Mouse (Mus musculus) lung, embryonic 14.5 days (tissue): ENCODE measurements around the gene Cacng5. TPM values are rescaled to one million over a fixed set of nuclear protein-coding genes. Genes with fewer than 3 reads are reported as not detected.

Experiments used
- ATAC-seq: fragments of 200-750 bp; cut with Nextera tagmentation; 2 replicates; pipeline ENCODE4 v1.8.0; 2017; ENCODE audit warnings: mild to moderate bottlenecking, moderate TSS enrichment, moderate library complexity; ENCODE audit not compliant: insufficient read depth
- DNase-seq: peaks from one replicate; pipeline ENCODE4 v3.0.0-alpha.2; 2015
- H3K27ac ChIP-seq: fragments of 300-500 bp; sonication (generic); 2 replicates; pipeline ENCODE4 v1.5.1; 2014; ENCODE audit warnings: low read depth, mild to moderate bottlenecking, moderate library complexity
- H3K27me3 ChIP-seq: fragments of 300-500 bp; sonication (generic); 2 replicates; pipeline ENCODE4 v1.6.1; 2014; ENCODE audit warnings: low read length, control low read depth; ENCODE audit not compliant: insufficient read depth
- H3K36me3 ChIP-seq: fragments of 300-500 bp; sonication (generic); 2 replicates; pipeline ENCODE4 v1.6.1; 2014; ENCODE audit warnings: control low read depth; ENCODE audit not compliant: insufficient read depth
- H3K4me1 ChIP-seq: fragments of 300-500 bp; sonication (generic); 2 replicates; pipeline ENCODE4 v1.6.1; 2014; ENCODE audit warnings: antibody characterized with exemption, control low read depth; ENCODE audit not compliant: insufficient read depth
- H3K4me2 ChIP-seq: fragments of 300-500 bp; sonication (generic); 2 replicates; pipeline ENCODE4 v1.6.1; 2014; ENCODE audit warnings: mild to moderate bottlenecking
- H3K4me3 ChIP-seq: fragments of 300-500 bp; sonication (generic); 2 replicates; pipeline ENCODE4 v1.5.1; 2014; ENCODE audit warnings: low read depth, low read length
- H3K9ac ChIP-seq: fragments of 300-500 bp; sonication (generic); 2 replicates; pipeline ENCODE4 v1.6.1; 2014
- H3K9me3 ChIP-seq: fragments of 300-500 bp; sonication (generic); 2 replicates; pipeline ENCODE4 v1.6.1; 2016; ENCODE audit warnings: low read depth, low read length, control low read depth
- CTCF ChIP-seq: IDR thresholded peaks from 2 replicates; pipeline ENCODE4 v1.5.1; 2016; ENCODE audit warnings: antibody characterized with exemption, low read depth
- WGBS: fragments of 180-500 bp; shearing (Covaris S2); extraction: QIAGEN DNeasy Blood & Tissue Kit; methylation state at CpG from one replicate; pipeline ENCODE4 v1.1.7; 2014; 5-methylcytosine and 5-hydroxymethylcytosine counted together
- polyA plus RNA-seq: library from polyadenylated mRNA; unstranded; fragments of >200 nt; fragmentation: Nextera tagmentation; extraction: Ambion mirVana; gene quantifications from 2 replicates; pipeline ENCODE4 v1.2.1, GENCODE M21; 2014

Gene Cacng5
- polyA plus RNA-seq = 0.16 TPM in 1 of 2 replicates, not detected in the other

DNA sequence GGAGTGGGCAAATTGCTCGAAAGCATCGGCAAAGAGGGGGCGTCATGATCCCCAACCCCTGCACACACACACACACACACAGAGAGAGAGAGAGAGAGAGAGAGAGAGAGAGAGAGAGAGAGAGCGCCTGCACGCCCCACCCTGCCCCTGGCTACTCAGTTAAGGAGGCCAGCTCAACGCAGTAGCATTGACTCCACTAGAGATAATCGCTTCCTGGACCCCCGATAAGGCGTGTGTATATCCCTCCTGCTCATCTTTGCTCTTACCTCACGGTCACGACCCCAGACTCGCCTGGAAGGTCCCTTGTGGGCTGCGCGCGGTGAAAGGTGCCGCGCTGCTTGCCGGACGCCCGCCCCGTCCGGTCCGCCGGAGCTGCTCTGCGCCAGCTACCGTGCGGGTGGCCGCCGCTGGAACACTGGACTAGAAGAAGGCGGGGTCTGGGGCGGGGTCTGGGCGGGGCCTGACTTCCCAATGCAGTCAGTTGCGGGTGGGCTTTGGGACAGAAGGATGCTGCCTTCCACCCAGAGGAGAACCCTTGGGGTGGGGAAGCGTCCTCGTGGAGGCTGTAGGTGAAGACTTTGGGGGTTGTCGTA, at the start of gene Cacng5:
Gene Cacng5 (minus strand): TSS at position 422 of the 593 bp plus-strand sequence.
- Histone ChIP-seq H3K27ac (no peak within 1 kb of the TSS), H3K9ac (no peak within 1 kb of the TSS), H3K4me1 (no peaks in the 10 kb centered on the region), H3K9me3 (no peaks in the 10 kb centered on the region), H3K27me3 (peaks cover 17% of the 10 kb centered on the region; the same call in 1 of the 2 replicates), H3K36me3 (no peaks in the 10 kb centered on the region), H3K4me3 (peak within 1 kb of the TSS; percentile 16), H3K4me2 (peak within 1 kb of the TSS; percentile 52)
- DNase-seq (peak; percentile 60), ATAC-seq (peak; percentile 81)
- TF ChIP-seq CTCF = no peak
- WGBS = 5% methylated on average over 36 of the region's 36 CpGs

DNA sequence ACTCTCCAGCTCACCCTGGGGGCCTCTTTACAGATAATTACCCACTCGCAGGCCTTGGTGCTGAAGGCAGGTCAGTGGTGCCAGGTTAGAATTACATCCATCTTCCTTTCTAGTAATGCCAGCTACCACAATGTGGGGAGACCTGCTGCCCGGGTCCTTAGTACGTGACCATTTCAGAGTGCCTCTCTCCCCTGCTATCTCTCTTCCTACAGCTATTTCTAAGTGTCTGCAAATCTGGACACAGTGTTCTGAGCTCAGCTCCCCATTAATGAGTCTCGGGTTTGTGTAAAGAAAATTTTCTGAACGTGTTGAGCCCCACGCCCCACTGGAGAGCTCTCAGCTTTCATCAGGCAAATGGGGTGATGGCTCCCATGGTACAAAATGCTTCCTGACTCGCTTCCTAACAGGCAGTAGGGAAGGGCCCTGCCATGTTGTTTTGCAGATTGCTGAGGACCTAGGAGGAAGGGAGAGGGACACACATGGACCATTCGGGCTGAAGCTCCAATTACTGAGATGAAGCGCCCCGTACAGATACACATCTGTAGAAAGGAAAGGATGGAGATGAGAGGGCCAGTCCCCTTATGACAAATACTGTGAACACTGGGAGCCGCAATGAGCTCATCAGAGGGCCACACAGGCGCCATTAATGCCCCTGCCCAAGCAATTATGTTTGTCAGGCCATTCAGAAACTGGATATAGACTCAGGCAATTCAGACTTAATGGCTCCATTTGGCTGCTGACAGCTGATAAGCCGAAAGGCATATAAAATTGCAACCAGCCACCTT, 42.9 kb upstream of the Cacng5 start:
- no peaks in the 10 kb centered on the region for H3K27me3 ChIP-seq
- no peak overlapping the region for H3K9ac ChIP-seq
- no peak for DNase-seq
- no peak overlapping the region for H3K4me3 ChIP-seq
- no peak overlapping the region for H3K4me2 ChIP-seq
- WGBS = 79% methylated on average over 13 of the region's 13 CpGs
- no peak for TF ChIP-seq CTCF
- no peaks in the 10 kb centered on the region for H3K36me3 ChIP-seq
- no peaks in the 10 kb centered on the region for H3K4me1 ChIP-seq
- ATAC-seq = no peak
- no peaks in the 10 kb centered on the region for H3K9me3 ChIP-seq
- no peak overlapping the region for H3K27ac ChIP-seq

DNA sequence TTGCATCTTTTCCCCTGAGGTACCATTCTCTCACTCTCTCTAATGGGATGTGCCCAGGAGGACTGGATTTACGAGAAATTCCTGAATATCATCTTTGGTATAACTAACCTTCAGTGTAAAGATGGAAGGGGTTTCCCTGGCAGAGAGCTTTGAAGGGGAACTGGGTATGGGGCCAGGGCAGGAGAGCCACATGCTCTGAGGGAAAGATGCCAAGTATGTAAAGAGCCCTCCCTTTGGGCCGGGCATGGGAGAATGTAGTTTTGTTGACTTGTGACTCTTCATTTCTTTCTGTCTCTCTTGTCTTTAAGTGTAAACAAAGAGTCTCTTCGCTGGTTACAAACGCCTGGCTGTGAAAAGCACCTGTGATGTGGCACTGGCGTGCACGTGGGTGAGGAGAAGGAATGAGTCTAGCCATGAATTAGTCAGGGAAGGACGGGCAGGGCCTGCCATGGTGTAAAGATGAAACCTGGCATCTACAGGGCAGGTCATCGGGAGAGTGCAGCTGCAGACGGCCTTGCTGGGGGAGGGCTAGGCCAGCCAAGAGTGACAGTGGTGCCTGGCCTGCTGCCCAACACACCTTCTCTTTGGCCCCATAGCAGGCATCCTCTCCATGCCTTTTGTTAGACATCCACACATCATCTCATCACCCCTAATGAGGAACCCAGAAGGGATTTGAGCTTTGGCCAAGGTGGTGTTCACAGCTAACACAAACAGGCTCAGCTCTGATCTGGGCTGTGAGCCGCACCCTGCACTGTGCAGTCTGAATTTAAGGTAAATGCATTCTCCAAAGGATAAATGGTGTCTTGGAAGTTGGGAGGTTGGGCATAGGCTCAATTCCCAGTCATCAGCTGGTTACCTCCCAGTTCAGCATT, 40.6 kb upstream of the Cacng5 start:
- H3K4me2 ChIP-seq = no peak overlapping the region
- no peaks in the 10 kb centered on the region for H3K27me3 ChIP-seq
- no peak overlapping the region for H3K9ac ChIP-seq
- 65% methylated on average over 10 of the region's 10 CpGs for WGBS
- TF ChIP-seq CTCF = no peak
- ATAC-seq (no peak), DNase-seq (no peak)
- no peak overlapping the region for H3K4me3 ChIP-seq
- H3K36me3 ChIP-seq = no peaks in the 10 kb centered on the region
- no peaks in the 10 kb centered on the region for H3K4me1 ChIP-seq
- no peak overlapping the region for H3K27ac ChIP-seq
- H3K9me3 ChIP-seq = no peaks in the 10 kb centered on the region

DNA sequence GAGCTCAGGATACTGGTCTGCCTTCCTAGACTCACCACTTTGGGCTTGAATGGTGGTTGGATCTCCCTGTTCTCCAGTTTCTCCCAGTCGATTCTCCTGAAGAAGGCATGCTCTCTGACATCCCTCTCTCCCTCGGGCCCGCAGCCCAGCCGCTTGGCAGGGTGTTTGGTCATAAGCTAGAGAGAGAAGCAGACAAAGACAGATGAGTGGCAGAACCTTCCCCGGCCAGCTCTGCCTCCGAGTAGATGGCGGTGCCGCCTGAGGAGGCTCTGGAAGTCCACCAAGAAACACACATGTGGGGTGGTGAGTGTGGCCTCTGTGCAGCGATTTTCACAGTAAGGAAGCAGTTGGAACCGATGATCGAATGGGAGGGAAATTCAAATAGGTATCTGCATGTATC, 36.6 kb upstream of the Cacng5 start:
- Histone ChIP-seq H3K4me2 (no peak overlapping the region), H3K27ac (no peak overlapping the region), H3K4me3 (no peak overlapping the region), H3K9ac (no peak overlapping the region), H3K27me3 (no peaks in the 10 kb centered on the region), H3K36me3 (no peaks in the 10 kb centered on the region), H3K9me3 (no peaks in the 10 kb centered on the region), H3K4me1 (no peaks in the 10 kb centered on the region)
- TF ChIP-seq CTCF = no peak
- ATAC-seq (no peak), DNase-seq (no peak)
- WGBS = 73% methylated on average over 11 of the region's 11 CpGs

DNA sequence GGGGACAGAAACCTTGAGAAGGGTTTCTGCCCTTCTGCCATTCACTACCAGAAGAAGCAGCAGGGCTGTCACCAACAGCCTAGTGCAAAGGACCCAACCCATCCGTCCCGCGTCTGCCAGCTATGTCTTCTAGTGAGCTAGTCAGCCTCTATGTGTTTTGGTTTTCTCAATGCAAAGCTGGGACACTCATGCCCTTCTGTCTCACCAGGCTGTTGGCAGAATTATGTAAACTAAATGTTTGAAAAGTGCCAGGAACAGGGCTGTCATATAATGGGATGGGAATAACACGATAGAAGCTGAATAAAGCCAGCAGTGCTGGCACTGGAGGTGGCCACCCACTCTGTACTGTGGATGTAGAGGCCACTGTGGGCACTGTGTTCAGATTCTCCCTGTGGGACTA, 35.8 kb upstream of the Cacng5 start:
- Histone ChIP-seq H3K27ac (no peak overlapping the region), H3K27me3 (no peaks in the 10 kb centered on the region), H3K9me3 (no peaks in the 10 kb centered on the region), H3K4me3 (no peak overlapping the region), H3K36me3 (no peaks in the 10 kb centered on the region), H3K4me1 (no peaks in the 10 kb centered on the region), H3K9ac (no peak overlapping the region), H3K4me2 (no peak overlapping the region)
- no peak for DNase-seq
- no peak for ATAC-seq
- no peak for TF ChIP-seq CTCF
- 81% methylated on average over 4 of the region's 4 CpGs for WGBS

DNA sequence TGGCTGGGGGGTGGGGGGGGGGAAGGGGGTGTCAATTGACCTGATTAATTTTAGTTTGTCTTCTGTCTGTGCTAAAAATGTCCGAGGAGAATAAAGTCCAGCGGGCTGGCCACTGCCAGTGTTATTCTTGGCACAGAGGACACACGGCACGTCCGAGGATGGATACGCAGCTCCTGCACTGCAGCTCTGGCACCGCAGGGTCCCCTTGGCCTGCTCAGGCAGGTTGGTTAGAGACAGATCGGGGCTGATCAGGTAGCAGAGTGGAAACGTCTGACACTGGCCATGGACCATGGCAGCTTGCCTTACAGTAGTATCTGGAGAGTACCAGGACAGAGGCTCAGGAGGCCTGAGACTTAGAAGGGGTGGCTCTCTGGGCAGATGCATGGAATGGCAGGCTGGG, 35.4 kb upstream of the Cacng5 start:
- TF ChIP-seq CTCF = no peak
- no peaks in the 10 kb centered on the region for H3K27me3 ChIP-seq
- WGBS = 63% methylated on average over 9 of the region's 9 CpGs
- H3K27ac ChIP-seq = no peak overlapping the region
- no peak for ATAC-seq
- H3K36me3 ChIP-seq = 0 out of 2 replicates have a peak, but pooled peaks cover 3% of the 10 kb centered on the region
- H3K9me3 ChIP-seq = no peaks in the 10 kb centered on the region
- DNase-seq = no peak
- no peak overlapping the region for H3K9ac ChIP-seq
- no peaks in the 10 kb centered on the region for H3K4me1 ChIP-seq
- no peak overlapping the region for H3K4me2 ChIP-seq
- H3K4me3 ChIP-seq = no peak overlapping the region

DNA sequence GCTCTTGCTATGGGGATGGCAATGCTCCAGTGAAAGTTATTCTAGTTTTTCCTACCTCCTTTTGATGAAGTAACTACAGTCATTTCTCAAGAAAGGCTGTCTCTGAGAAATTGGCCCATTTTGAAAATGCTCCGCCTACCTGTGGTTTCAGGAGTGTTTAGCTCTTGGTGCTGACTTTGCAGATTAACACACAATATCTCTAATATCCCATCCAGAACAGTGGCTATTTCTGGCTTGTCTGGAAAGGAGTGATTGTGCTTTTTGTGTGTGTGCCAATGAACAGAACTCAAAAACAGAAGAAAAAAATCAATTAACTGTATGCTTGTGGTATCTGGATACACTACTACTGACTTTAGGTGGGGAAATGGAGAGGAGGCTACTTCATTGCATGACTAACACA, 33.1 kb upstream of the Cacng5 start:
- Histone ChIP-seq H3K4me2 (no peak overlapping the region), H3K36me3 (0 out of 2 replicates have a peak, but pooled peaks cover 5% of the 10 kb centered on the region), H3K27me3 (no peaks in the 10 kb centered on the region), H3K27ac (no peak overlapping the region), H3K9me3 (no peaks in the 10 kb centered on the region), H3K9ac (no peak overlapping the region), H3K4me3 (no peak overlapping the region), H3K4me1 (no peaks in the 10 kb centered on the region)
- TF ChIP-seq CTCF = no peak
- ATAC-seq (no peak), DNase-seq (no peak)
- WGBS = 90% methylated on average over 1 of the region's 1 CpGs
